Mouse (Mus musculus): Measurements from ENCODE around the gene Scamp2. TPM values are rescaled to one million over a fixed set of nuclear protein-coding genes. Genes with fewer than 3 reads are reported as not detected.
A peak's percentile ranks its signal among the peaks of the same experiment; 100 is the strongest.

The Scamp2 gene
- polyA plus RNA-seq, 1 experiment from 2014 or later, result 84.6 TPM

DNA sequence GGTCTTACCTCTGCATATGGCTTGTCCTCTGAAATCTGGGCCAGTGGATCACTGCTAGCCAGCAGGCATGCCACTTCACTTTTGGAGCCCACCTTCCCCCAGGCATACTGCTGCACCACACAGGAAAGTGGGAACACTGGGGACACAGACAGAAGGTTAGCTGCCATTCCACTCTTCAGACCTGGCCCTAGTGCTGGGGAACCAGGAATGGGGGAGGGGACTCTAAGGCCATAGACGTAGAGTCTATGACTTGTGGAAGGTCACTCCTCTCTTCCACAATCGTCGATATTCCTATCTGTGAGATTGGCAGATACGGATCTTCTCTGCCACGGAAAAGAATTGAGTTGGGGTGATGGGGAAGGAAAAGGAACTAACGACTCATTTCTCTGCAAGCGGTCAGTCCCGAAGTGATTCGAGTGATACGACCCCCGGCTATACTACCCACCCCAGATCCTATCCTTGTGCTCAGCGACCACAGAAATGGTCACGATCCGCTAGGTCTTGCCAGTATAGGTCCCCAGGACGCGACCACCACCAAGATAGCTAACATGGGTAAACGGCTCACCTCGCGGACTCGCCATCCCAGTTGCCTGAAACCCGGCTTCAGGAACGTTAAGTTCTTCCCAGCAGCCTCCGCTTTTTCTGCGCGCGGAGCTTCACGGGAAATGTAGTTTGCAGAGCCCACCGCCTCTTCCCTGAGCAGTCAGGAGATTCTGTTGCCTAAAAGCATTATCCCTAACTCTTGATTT lies 8.4 kb upstream of the Scamp2 start, which contains the start of gene Mpi:
TSS of gene Mpi (minus strand) at position 625 of the 749 bp plus-strand sequence.
- WGBS, result 3% methylated on average over 28 of the region's 28 CpGs

GRCm38 (mm10) chr9:57553119-57553518 lies 7.6 kb upstream of the Scamp2 start:
- 74% methylated on average over 11 of the region's 11 CpGs for WGBS
- no peak overlapping the region for H3K4me3 ChIP-seq (replicated peaks)
- no peak for ATAC-seq (ENCODE audit: insufficient number of reproducible peaks, low FRiP score, low TSS enrichment, low read depth)
- no peaks in the 10 kb centered on the region for H3K27me3 ChIP-seq
- peaks cover 7% of the 10 kb centered on the region for H3K4me1 ChIP-seq
- H3K9me3 ChIP-seq (replicated peaks), result no peaks in the 10 kb centered on the region
- no peak overlapping the region for H3K27ac ChIP-seq (replicated peaks)
- no peak overlapping the region for H3K4me2 ChIP-seq (replicated peaks)
- H3K36me3 ChIP-seq, result peaks cover 18% of the 10 kb centered on the region
- H3K9ac ChIP-seq, result 0 out of 2 replicates have a peak overlapping the region, but pooled peaks have one; percentile 40

More for the DNA sequence above, 8.4 kb upstream of the Scamp2 start, which contains the start of gene Mpi:
- peaks cover 7% of the 10 kb centered on the region for H3K4me1 ChIP-seq
- no peaks in the 10 kb centered on the region for H3K9me3 ChIP-seq (replicated peaks)
- peaks cover 25% of the 10 kb centered on the region for H3K36me3 ChIP-seq
- no peak for ATAC-seq (ENCODE audit: insufficient number of reproducible peaks, low FRiP score, low TSS enrichment, low read depth)
- peak within 1 kb of the TSS; percentile 66 for H3K4me2 ChIP-seq (replicated peaks)
- H3K27me3 ChIP-seq, result no peaks in the 10 kb centered on the region
- peak within 1 kb of the TSS; percentile 40 for H3K9ac ChIP-seq
- H3K27ac ChIP-seq (replicated peaks), result no peak within 1 kb of the TSS
- H3K4me3 ChIP-seq (replicated peaks), result peak within 1 kb of the TSS; percentile 63

- Histone ChIP-seq H3K27me3 (no peaks in the 10 kb centered on the region), H3K9me3 (replicated peaks) (no peaks in the 10 kb centered on the region), H3K27ac (replicated peaks) (no peak overlapping the region), H3K4me1 (peaks cover 7% of the 10 kb centered on the region), H3K4me3 (replicated peaks) (no peak overlapping the region), H3K9ac (no peak overlapping the region), H3K36me3 (peaks cover 5% of the 10 kb centered on the region), H3K4me2 (replicated peaks) (no peak overlapping the region)
- no peak for ATAC-seq (ENCODE audit: insufficient number of reproducible peaks, low FRiP score, low TSS enrichment, low read depth)
- WGBS, result 47% methylated on average over 3 of the region's 3 CpGs
These were observed 6.0 kb upstream of the Scamp2 start for GRCm38 (mm10) chr9:57554753-57555152.

DNA sequence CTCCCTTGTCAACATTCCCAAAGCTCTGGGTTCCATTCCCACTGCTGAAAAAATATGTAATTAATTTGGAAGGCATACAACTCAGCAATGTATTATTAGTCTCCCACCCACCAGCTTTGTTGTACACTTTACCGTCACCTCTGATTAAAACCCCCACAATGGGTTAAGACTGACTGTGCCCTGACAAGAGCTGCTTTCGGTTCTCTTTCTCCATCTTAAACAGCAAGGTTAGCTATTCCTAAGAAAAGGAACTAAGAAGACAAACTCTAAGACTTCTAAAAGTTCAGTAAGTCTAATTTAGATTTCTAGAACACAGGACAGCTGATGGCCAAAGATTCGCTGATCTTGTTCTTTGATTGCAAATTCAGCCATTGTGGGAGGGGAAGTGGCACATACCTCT lies 3.5 kb upstream of the Scamp2 start:
- H3K4me2 ChIP-seq (replicated peaks), result no peak overlapping the region
- 72% methylated on average over 3 of the region's 3 CpGs for WGBS
- H3K4me1 ChIP-seq, result peaks cover 11% of the 10 kb centered on the region
- no peaks in the 10 kb centered on the region for H3K9me3 ChIP-seq (replicated peaks)
- no peak overlapping the region for H3K4me3 ChIP-seq (replicated peaks)
- no peak overlapping the region for H3K9ac ChIP-seq
- H3K36me3 ChIP-seq, result no peaks in the 10 kb centered on the region
- H3K27me3 ChIP-seq, result no peaks in the 10 kb centered on the region
- no peak for ATAC-seq (ENCODE audit: insufficient number of reproducible peaks, low FRiP score, low TSS enrichment, low read depth)
- no peak overlapping the region for H3K27ac ChIP-seq (replicated peaks)

DNA sequence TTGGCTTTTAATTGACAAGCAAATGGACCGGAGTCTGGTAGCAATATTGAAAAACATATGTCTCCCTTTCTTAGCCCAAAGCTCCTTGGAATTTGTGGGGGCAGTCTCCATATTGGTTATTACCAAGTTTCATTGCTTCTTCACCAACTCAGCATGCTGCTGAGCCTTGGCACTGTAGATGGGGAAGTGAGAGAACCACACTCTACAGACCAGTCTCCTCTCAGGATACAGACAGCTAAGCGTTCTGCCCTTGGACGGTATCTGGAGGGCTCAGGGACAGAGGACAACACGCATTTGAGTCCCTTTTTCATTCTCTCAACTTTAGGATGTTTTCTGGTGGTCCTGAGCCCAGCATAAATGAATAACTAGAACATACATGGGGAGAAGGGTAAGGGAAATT lies 2.1 kb upstream of the Scamp2 start:
- peaks cover 22% of the 10 kb centered on the region for H3K4me1 ChIP-seq
- no peak overlapping the region for H3K27ac ChIP-seq (replicated peaks)
- ATAC-seq (ENCODE audit: insufficient number of reproducible peaks, low FRiP score, low TSS enrichment, low read depth), result no peak
- H3K4me3 ChIP-seq (replicated peaks), result no peak overlapping the region
- H3K9me3 ChIP-seq (replicated peaks), result no peaks in the 10 kb centered on the region
- H3K27me3 ChIP-seq, result no peaks in the 10 kb centered on the region
- H3K9ac ChIP-seq, result no peak overlapping the region
- H3K36me3 ChIP-seq, result no peaks in the 10 kb centered on the region
- no peak overlapping the region for H3K4me2 ChIP-seq (replicated peaks)
- WGBS, result 76% methylated on average over 4 of the region's 4 CpGs

DNA sequence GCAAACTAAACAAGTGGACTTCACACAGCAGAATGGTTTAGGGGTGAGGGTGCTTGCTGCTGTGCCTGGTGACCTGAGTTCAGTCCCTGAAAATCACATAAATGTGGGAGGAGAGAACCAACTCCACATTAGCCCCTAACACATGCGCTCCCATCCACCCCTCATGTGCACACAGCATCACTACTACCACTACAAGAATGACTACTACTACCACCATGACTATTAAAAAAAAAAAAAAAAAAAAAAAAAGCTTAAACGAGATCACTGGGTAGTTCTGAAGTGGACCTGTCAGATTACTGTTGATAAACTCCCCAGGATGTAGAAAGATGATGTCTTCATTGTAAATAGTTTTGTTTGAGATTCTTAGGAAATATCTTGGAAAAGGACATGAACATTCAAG lies 1.2 kb upstream of the Scamp2 start:
- WGBS, result 65% methylated on average over 2 of the region's 2 CpGs
- no peak overlapping the region for H3K9ac ChIP-seq
- H3K27me3 ChIP-seq, result no peaks in the 10 kb centered on the region
- no peaks in the 10 kb centered on the region for H3K9me3 ChIP-seq (replicated peaks)
- H3K4me1 ChIP-seq, result peaks cover 22% of the 10 kb centered on the region
- no peak for ATAC-seq (ENCODE audit: insufficient number of reproducible peaks, low FRiP score, low TSS enrichment, low read depth)
- H3K4me3 ChIP-seq (replicated peaks), result no peak overlapping the region
- H3K36me3 ChIP-seq, result no peaks in the 10 kb centered on the region
- no peak overlapping the region for H3K4me2 ChIP-seq (replicated peaks)
- H3K27ac ChIP-seq (replicated peaks), result no peak overlapping the region

GRCm38 (mm10) chr9:57560263-57560662 lies 480 bp upstream of the Scamp2 start:
- WGBS, result 22% methylated on average over 7 of the region's 7 CpGs

DNA sequence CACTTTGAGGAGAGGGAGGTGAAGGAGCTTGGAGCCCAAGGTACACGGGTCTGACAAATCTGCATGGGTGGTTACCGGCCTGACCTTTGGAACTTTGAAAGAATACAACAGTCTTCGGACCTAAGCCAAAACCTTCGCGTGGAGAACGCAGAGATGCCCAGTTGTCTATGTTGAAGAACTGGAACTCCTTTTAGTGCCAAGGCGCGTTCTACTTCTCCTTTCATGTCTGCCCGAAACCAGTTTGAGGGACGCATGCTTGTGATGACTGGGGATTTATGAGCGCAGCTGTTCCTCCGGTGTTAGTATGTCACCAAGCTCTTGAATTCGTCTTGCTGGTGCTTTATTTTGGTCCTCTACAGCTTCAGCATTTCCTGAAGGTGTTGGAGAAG lies 962 bp downstream of the Scamp2 start:
- H3K4me3 ChIP-seq (replicated peaks), result peak overlapping the region; percentile 83
- no peaks in the 10 kb centered on the region for H3K9me3 ChIP-seq (replicated peaks)
- no peaks in the 10 kb centered on the region for H3K36me3 ChIP-seq
- H3K4me1 ChIP-seq, result peaks cover 37% of the 10 kb centered on the region
- H3K9ac ChIP-seq, result no peak overlapping the region
- H3K27me3 ChIP-seq, result no peaks in the 10 kb centered on the region
- H3K27ac ChIP-seq (replicated peaks), result peak overlapping the region; percentile 48
- ATAC-seq (ENCODE audit: insufficient number of reproducible peaks, low FRiP score, low TSS enrichment, low read depth), result no peak
- 74% methylated on average over 13 of the region's 13 CpGs for WGBS
- H3K4me2 ChIP-seq (replicated peaks), result peak overlapping the region; percentile 79

More at GRCm38 (mm10) chr9:57560263-57560662, 480 bp upstream of the Scamp2 start:
- Histone ChIP-seq H3K36me3 (no peaks in the 10 kb centered on the region), H3K9me3 (replicated peaks) (no peaks in the 10 kb centered on the region), H3K27me3 (no peaks in the 10 kb centered on the region), H3K4me3 (replicated peaks) (peak overlapping the region; percentile 83), H3K27ac (replicated peaks) (peak overlapping the region; percentile 74), H3K4me1 (peaks cover 24% of the 10 kb centered on the region), H3K9ac (peak overlapping the region; percentile 55; the same call in 1 of the 2 replicates), H3K4me2 (replicated peaks) (peak overlapping the region; percentile 79)
- no peak for ATAC-seq (ENCODE audit: insufficient number of reproducible peaks, low FRiP score, low TSS enrichment, low read depth)

DNA sequence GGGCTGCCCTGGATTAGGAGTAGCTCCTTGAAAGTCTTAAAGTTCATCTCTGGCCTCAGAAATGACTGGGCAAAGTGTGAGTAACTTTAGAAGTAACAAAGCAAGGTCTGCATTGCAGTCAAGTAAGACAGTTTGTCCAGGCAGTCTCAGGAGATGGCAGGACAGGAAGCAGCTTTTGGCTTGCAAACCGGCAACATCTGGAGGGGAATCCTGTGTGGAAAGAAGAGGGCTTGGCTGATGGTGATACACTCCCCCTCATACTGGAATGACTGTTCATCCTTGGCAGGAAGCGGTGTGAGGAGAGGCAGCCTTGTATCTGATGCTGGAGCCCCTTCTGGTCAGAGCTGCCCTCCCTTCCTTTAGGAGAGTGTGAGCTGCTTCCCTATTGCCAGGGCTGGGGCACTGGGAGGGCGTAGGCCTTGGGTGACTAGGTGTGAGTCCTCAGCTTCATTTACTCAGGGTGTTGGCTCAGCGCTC lies 2.2 kb downstream of the Scamp2 start:
- Histone ChIP-seq H3K27me3 (no peaks in the 10 kb centered on the region), H3K4me2 (replicated peaks) (no peak overlapping the region; the same call in 1 of the 2 replicates), H3K4me3 (replicated peaks) (no peak overlapping the region), H3K4me1 (peaks cover 45% of the 10 kb centered on the region), H3K9ac (no peak overlapping the region), H3K9me3 (replicated peaks) (no peaks in the 10 kb centered on the region), H3K36me3 (no peaks in the 10 kb centered on the region), H3K27ac (replicated peaks) (peak overlapping the region; percentile 65)
- 60% methylated on average over 4 of the region's 4 CpGs for WGBS
- no peak for ATAC-seq (ENCODE audit: insufficient number of reproducible peaks, low FRiP score, low TSS enrichment, low read depth)

- no peak overlapping the region for H3K4me2 ChIP-seq (replicated peaks)
- no peak overlapping the region for H3K4me3 ChIP-seq (replicated peaks)
- peaks cover 45% of the 10 kb centered on the region for H3K4me1 ChIP-seq
- no peak overlapping the region for H3K27ac ChIP-seq (replicated peaks)
- H3K36me3 ChIP-seq, result peaks cover 14% of the 10 kb centered on the region
- H3K27me3 ChIP-seq, result no peaks in the 10 kb centered on the region
- 83% methylated on average over 6 of the region's 6 CpGs for WGBS
- ATAC-seq (ENCODE audit: insufficient number of reproducible peaks, low FRiP score, low TSS enrichment, low read depth), result no peak
- H3K9me3 ChIP-seq (replicated peaks), result no peaks in the 10 kb centered on the region
- H3K9ac ChIP-seq, result no peak overlapping the region
These were observed 3.9 kb downstream of the Scamp2 start for GRCm38 (mm10) chr9:57564609-57565008.

GRCm38 (mm10) chr9:57565741-57566221 lies 5.0 kb downstream of the Scamp2 start:
- Histone ChIP-seq H3K36me3 (peaks cover 20% of the 10 kb centered on the region), H3K9ac (no peak overlapping the region), H3K9me3 (replicated peaks) (no peaks in the 10 kb centered on the region), H3K27me3 (no peaks in the 10 kb centered on the region), H3K4me1 (peaks cover 45% of the 10 kb centered on the region), H3K27ac (replicated peaks) (peak overlapping the region; percentile 66), H3K4me2 (replicated peaks) (no peak overlapping the region), H3K4me3 (replicated peaks) (no peak overlapping the region)
- 16% methylated on average over 10 of the region's 10 CpGs for WGBS
- no peak for ATAC-seq (ENCODE audit: insufficient number of reproducible peaks, low FRiP score, low TSS enrichment, low read depth)

Data from embryonic facial prominence, embryonic 15.5 days (tissue).